Mouse (Mus musculus): ENCODE measurements around the gene Nrxn1. TPM values are rescaled to one million over a fixed set of nuclear protein-coding genes. Genes with fewer than 3 reads are reported as not detected.
A peak's percentile ranks its signal among the peaks of the same experiment; 100 is the strongest.

Nrxn1 gene
- total RNA-seq, 2 experiments from 2014 or later = 630 to 637 TPM

DNA sequence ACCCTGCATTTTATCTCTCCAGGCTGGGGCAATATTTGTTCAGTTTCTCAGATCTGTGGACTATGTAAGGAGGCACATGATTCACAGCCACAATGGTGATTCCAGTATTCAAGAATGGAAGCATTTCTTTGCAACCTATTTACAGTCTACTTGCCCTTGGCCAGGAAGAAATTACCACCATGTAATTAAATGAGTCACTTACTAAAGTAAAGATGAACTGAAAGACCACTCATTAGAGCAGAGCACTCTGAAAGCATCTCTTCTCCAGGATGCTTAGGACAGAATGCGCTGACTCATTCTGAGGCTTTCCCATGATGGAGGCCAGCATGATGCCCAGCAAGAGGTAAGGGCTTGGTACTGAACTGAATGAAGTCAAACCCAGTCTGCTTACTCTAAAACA lies 277.6 kb downstream of the Nrxn1 start:
- intact Hi-C loops (cut with DNase I) = no loop called here
- no peak for DNase-seq

DNA sequence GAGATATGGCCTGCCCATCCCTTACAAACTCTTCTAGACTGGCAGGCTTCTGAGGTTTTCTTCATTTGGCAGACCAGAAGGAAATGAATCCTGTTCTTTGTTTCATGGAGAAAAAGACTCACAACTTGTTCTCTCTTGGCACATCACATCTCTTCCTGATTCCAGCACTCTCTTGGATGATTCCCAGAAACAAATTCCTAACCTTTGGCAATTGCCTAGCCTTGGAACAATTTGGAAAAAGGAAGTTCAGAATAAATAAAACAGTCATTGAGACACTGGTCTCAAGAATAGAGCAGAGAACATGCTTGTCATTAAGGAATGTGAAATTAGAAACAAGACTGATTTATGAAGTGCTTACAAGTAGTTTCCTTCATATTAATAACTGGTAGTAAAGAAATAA lies 279.1 kb downstream of the Nrxn1 start:
- intact Hi-C loops (cut with DNase I) = no loop called here
- no peak for DNase-seq

DNA sequence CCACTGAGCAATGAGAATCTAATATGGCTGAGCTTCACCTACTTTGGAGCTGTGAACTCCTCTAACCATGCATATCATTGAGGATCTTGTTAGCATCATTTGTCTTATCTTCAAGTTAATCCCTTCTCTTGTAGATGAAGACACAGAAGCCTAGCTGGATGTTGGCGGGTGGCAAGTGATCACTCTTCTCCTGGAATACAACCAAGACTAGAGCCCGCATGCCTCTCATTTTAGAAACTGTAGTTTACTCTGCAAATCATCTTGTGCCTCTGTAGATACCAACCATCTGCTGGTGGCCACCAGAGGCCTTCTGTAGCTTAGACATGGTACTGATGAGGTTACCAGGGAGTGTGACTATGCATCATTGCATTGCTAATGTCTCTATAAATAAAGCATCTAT lies 280.4 kb downstream of the Nrxn1 start:
- DNase-seq = no peak
- intact Hi-C loops (cut with DNase I) = no loop called here

DNA sequence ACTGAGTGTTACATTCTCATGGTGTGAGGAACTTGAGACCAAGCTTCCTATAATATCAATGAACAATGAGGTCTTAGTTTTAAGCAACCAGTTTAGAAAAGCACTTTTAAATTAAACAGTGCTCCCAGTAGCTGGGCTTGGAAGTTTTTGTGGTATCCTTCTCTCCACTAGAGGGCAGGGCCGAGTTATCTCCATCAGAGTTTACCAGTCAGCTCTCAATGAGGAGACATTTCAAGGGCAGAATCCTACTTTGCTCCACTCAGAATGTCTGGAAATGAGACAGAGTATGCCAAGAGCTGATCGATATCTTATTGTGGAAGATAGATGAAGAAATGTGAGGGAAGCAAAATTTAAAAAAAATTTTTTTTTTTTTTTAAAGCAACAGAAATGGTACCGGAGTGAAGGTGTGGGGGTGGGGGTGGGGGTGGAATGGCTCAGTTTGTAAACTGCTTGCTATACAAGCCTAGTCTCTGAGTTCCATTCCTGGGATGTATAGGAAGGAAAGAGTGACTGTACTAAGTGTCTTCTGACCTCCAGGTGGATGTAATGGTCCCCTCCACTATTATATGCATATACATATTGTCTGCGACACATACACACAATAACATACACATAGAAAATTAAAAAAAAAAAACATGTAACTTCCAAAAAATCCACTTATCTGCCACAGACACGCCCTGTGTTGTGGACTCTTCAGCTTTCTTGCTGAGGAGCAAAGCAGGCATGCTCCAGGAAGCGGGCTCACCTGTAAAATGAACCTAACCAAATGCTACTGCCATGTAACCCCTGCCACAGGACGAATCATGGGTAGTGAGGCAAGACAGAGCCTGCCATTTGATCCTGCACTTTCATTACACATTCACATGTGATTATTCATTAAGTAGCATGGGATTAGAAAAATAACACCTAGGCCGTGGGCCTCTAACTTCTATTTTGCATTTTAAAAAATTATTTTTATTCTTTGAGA lies 283.4 kb downstream of the Nrxn1 start:
- intact Hi-C loops (cut with DNase I) = loop anchor here (5.0 to 10.0 kb wide), 2 partner anchors 185 to 278 kb away; no protein-coding TSS in a partner anchor
- peak; percentile 66 for DNase-seq

DNA sequence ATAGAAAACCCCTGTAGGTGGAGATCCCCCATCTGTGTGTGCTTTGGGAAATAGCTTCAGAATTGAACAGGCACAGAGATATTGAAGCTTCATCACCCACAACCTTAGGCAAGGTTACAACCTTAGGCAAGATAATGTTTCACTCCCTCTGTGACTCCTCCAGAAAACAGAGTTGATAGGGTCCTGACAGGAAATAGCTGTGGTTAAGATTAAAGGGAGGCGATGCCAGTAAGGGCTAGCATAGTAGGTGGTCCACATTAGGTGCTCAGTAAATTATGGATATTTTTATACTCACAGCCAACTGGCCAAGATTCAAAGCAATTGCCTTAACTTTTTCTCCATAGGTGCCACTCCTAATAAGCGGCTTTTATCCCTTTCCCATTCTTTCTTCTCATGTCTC lies 284.6 kb downstream of the Nrxn1 start:
- no peak for DNase-seq
- intact Hi-C loops (cut with DNase I) = loop anchor here (5.0 to 10.0 kb wide), 2 partner anchors 183 to 279 kb away; no protein-coding TSS in a partner anchor

DNA sequence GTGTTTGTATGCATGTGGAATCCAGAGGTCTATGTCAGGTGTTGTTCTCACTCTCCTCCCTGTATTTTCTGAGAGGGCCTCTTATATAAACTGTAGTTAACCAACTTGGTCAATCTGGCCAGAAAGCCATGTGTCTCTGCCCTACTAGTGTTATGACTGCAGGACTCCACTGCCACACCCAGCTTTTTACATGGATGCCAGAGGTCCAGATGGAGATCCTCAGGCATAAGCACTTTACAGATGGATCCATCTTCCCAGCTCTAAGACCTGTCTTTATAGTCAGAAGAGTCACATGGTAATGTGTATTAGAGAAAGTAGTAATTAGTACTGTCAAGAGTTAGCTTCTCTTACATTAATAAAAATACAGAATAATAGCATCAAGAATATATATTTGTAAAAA lies 285.7 kb downstream of the Nrxn1 start:
- intact Hi-C loops (cut with DNase I) = loop anchor here (5.0 to 10.0 kb wide), 2 partner anchors 182 to 280 kb away; no protein-coding TSS in a partner anchor
- no peak for DNase-seq

DNA sequence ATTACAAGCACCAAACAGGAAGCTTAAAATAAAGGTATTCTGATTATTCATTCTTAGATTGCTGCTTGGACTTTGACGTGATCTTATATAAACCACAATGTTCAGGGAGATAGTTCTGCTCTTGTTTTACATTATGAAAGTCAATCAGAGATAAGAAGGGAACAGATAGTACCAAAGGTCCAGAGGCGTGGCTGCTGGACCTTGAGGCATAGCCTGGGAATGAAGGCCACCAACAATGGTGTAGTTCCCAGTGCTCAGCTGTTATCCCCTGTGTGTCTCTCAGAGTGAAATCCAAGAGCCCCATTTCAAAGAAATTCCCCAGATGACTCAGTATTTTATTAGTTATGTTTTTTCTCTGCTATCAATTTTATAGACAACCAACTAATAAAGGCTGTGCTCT lies 294.2 kb downstream of the Nrxn1 start:
- intact Hi-C loops (cut with DNase I) = no loop called here
- DNase-seq = no peak

DNA sequence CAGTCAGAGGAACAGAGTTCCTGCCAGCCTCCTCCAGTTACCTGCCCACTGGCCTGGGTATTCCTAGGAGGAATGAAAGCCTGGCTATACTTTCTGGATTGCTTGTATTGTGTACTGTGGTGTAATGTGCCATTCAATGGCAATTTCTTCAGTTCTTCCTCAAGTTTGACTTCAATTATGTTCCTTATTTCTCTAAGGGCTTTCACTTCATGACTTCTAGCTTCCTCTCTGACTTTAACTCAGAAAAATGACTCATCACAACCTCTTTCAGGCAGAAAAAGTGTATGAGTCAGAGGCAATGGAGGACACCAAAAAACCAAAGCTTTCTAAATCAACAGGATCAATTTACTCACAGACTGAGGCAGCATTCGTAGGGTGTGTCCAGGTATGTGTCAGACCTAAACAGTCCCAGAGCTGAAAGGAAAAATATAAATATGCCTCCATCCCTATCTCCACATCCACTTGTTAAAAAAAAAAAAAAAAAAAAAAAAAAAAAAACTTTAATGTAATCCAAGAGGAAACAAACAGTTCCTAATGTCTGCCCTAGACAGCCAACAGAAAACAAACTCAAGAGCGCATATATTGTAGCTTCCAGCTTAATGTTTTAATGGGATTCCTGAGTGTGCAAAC lies 295.1 kb downstream of the Nrxn1 start:
- no peak for DNase-seq
- intact Hi-C loops (cut with DNase I) = no loop called here

DNA sequence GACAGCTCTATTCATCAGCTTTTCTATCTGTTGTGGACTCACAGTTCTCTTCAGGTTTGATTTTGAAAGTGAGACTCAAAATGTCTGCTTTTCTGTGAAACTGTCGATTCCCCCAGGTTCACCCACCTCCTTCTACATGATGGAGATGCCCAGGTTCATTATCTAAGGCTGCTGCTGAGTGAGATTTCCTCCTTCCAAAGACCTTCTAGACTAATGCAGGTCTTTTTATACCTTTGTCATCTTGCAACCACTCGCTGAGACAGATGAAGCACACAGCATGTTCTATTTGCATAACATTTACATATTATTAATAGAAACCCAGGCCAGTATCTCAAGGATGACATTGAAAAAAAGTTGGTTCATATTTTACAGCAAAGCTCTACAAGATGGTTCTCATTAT lies 295.9 kb downstream of the Nrxn1 start:
- DNase-seq = no peak
- intact Hi-C loops (cut with DNase I) = no loop called here

DNA sequence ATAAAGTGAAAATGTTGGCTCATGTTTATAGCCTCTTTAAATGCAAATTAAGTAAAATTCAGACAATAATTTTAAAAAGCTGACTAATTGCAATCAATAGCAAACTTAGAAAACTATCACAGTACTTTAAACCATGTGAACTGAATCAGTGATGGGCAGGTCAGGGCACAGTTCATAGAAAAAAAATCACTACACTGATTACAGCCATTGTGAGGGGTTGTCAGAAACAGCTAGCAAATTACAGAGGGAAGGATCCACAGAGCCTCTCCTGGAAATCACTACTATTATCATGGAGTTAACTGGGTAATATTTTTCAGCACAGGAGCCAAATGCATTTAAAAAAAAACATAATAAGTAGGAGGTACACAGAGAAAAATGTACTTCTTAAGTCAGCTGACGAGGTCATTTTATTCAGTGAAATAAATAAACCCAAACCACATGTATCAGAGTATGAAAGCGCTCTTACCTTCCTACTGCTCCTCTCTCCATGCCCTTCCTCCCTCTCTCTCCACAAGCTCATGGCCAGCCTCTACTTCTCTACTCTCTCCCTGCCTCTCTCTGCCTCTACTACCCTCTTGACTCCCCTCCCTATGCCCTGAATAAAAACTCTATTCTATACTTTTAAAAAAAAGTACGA lies 304.3 kb downstream of the Nrxn1 start:
- intact Hi-C loops (cut with DNase I) = no loop called here
- no peak for DNase-seq

DNA sequence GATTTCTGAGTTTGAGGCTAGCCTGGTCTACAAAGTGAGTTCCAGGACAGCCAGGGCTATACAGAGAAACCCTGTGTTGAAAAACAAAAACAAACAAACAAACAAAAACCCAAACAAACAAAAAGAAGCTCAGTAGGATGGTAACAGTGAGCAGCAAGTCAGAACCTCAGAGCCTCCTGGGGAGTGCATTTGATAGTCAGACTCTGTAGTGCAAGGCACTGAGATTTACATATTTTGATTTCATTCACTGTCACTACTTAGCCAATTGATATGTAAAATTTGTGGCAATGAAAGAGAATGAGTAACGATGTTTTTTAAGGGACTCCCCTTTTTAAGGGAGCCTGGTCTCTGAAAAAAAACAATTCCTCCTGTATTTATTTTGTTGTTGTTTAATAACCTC lies 304.8 kb downstream of the Nrxn1 start:
- intact Hi-C loops (cut with DNase I) = no loop called here
- no peak for DNase-seq

DNA sequence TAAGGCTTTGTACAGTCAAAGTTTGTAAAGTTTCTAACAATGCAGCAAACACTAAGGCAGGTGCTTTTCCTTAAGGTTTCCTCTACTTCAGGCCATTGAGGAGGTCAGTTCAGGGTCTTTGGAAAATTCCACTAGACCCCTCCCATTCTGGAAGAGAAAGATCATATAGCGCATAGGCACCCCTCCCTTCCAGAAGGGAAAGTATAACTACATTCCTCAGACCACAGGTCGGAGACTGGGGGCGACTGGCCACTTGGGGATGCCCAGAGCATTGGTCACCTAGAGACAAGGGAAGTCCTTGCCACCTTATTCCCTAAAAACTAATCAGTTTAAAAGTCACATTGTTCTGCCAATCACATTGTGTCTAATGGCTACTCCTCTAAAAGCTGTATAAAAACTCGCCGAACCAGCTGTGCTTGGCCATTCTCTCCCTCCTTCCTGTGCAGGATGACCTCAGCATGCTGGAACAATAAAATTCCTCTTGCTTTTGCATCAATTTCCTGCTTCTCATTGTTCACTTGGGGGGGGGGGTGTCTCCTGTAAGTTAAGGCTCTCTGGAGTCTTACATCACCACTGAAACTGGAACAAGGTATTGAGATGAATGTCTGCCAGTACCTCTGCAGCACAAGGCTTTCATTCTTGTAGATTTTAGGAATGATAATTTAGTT lies 305.6 kb downstream of the Nrxn1 start:
- intact Hi-C loops (cut with DNase I) = no loop called here
- no peak for DNase-seq

DNA sequence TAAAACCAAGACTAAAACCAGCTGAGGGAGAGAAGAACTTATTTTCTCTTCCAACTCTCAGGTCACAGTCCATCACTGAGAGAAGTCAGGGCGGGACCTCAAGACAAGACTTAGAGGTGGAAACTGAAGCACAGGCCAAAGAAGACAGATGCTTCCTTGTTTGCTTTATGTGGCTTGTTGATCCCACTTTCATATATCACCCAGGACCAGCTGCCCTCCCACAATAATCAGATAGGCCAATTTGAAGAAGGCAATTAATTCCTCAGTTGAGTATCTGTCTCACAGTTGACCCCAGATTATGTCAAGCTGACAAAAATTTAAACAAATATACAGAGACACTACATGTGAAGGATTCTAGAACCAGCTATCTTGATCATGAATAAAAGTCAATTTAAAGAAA lies 312.4 kb downstream of the Nrxn1 start:
- DNase-seq = no peak
- intact Hi-C loops (cut with DNase I) = no loop called here

DNA sequence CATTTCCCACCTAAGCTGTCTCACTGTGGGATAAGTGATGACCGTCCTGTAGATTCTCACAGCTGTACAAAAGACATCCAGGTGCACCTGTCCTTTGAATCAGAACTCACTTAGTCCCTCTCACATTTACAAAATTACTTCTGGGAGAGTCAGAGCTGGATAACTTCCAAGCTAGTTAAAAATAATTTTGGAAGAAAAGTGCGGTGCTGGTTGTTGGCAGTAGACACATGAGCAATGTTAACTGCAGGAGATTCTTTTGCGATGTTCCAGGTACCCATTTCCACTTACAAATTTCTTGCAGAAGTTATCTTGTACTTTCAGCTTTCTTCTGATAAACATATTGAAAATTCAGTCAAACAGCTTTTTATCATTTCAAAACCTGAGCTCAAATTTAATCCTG lies 317.5 kb downstream of the Nrxn1 start:
- intact Hi-C loops (cut with DNase I) = no loop called here
- DNase-seq = no peak

DNA sequence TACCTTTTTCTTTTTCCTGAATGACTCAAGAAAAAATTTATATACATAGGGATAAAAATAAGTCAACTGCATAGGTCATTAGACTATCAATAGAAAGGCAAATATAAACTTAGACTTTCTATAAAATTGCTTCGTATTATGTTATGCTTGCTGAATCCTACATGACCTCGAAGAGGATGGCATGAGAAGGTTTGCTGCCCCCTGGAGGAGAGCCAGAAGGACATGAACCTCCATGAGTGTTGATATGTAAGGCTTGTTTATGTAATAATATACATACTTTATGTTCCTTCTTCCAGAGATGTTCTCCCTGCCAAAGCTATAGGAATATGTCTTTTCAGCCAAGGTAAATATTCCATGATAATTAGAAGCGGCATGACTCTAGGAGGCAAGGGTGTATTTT lies 319.6 kb downstream of the Nrxn1 start:
- intact Hi-C loops (cut with DNase I) = no loop called here
- DNase-seq = peak; percentile 12

DNA sequence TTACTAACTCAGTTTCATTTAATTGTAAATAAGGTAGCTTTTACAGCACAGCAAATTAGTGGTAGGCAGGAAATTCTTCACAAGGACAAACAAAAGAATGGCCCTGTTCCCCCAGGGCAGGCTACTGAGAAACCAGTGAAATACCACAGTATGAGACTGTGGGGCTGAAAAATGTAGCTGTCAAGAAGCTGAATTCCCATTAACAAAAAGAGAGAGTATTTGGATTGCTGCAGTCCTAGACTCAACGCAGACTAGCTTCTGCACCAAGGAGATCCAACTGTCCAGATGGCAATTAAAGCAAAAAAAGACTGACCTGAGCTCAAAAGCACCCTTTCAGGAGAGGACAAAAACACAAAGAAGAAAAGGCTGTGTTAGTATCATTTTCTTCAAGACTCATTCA lies 324.7 kb downstream of the Nrxn1 start:
- intact Hi-C loops (cut with DNase I) = no loop called here
- no peak for DNase-seq

DNA sequence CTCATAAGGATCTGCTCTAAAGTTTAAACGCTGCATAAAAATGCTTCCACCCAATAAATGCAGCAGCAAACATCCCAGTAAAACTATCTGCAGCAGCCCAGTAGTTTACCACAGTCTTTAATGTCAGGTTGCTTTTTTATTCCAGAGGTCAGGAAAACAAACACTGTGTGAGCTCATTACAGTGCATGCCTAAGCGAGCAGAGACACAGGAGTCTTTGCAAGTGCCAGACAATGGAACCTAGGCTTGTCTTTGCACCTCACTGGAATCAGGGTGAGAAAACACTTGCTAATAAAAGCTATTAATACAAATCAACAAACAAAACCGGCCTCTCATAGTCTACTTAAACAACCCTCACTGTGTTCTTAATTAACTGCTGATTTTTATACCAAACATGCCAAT lies 365.7 kb downstream of the Nrxn1 start:
- intact Hi-C loops (cut with DNase I) = no loop called here
- no peak for DNase-seq

DNA sequence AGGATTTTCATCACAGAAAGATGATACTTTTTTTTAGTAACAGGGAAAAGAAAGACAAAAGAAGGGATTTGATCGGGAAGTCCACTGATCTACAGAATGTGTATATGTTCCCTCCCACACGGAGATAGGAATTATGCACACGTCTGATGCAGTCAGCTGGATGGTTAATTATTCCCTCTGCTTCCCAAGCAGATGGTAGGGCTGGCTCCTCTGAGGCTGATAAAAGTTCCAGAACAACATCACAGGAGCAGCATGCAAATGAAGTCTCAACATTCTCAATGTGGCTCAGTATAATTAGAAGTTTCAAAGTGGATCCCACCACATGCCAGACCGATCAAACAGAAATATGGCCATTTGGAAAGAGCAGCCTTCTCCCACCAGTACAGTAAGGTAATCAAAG lies 388.1 kb downstream of the Nrxn1 start:
- intact Hi-C loops (cut with DNase I) = no loop called here
- no peak for DNase-seq

DNA sequence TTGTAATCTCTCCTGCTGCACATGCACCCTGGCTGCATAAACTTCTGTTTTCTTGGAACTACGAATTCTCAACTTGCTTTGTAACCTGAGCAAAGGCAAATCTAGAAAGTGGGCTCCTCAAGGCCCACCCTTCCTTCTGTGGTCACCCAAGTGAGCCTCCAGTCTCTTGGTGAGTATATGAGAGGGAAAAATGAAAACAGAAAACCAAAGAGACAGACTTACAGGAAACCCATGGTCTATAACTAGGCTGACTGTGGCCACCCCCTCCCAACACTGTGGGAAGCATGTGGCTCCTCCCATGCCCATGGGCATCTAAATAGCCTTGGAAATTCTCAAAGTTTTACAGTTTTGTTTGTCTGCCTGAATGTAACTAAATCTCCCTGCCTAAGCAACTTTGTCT lies 390.2 kb downstream of the Nrxn1 start:
- DNase-seq = no peak
- intact Hi-C loops (cut with DNase I) = no loop called here

DNA sequence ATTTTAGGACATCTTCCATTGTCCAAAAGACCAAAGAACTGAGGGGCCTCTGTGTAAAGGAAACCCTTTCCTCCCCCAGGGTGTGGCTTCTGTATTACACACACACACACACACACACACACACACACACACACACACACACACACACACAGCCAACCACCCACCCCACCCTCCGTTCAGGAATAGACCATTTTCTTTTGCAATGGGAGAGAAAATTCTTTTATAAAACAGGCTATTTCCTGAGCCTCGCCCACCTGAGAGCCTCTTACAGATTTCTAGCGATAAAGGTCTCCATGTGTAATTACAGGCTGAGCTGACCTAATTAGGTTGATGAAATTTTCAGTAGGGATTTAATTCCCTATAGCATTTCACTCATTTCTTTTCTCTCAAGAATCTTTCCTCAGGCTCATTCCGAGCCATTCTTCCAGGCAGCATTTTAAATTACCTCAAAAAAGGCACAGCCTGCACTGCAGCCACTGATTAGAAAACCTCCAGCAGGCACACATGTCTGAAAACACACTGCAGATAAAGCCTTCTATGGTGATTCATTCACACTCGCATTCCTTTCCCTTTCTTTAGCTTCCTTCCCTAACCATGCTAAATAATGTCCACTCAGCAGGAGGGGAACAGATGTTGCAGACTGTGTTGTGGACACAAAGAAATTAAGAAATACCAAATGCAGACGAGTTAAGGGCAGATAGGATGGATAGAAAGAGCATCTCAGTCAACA lies 396.6 kb downstream of the Nrxn1 start:
- no peak for DNase-seq
- intact Hi-C loops (cut with DNase I) = no loop called here
